Comparison of ENCODE assay signal across 16 mouse cellular contexts in the genomic region with DNA sequence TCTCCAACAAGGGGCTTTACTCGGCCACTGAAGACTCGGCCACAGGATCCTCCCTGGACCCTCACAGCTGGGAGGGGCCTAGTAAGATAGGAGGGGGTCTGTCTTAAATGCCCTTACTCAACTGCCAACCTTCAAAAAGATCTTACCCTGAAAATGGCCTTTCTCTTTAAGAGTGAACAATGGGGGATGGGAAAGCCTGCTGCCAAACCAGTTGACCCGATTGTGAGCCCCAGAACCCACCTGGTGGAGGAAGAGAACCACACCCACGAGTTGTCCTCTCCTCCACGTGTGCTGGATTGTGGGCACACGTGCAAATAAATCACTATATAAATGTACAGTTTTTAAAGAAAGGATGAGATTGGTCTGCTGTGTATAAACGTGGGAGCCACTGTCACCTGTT. TPM values are rescaled to one million over a fixed set of nuclear protein-coding genes. Genes with fewer than 3 reads are reported as not detected.
DNase-seq lines count a peak whose midpoint lies in the region; ATAC-seq lines count a peak whose summit lies in the region.
"Had no signal": no experiment of that assay in that cellular context is flagged by ENCODE, and none has a peak within 500 bp of the region (broad histone marks: within the 10 kb centered on the region; RNA-seq: fewer than 3 reads in every experiment).

No protein-coding gene starts in this region.

- peak overlapping the region; percentile 61; the same call in 1 of the 2 replicates for H3K9ac ChIP-seq in heart, embryonic 13.5 days
- H3K9ac ChIP-seq in midbrain, embryonic 16.5 days (ENCODE audit: low read depth, low read length), result no peak overlapping the region
- no peak overlapping the region for H3K9ac ChIP-seq in hindbrain, embryonic 16.5 days (ENCODE audit: low read depth, low read length)
- no peak overlapping the region for H3K9ac ChIP-seq in stomach, embryonic 14.5 days (replicated peaks; ENCODE audit: low read depth, low read length)
- H3K9ac ChIP-seq: embryonic facial prominence, embryonic 12.5 days had no signal

- H3K9me3 ChIP-seq in heart, embryonic 13.5 days, result no peaks in the 10 kb centered on the region
- H3K9me3 ChIP-seq in midbrain, embryonic 10.5 days (replicated peaks), result no peaks in the 10 kb centered on the region
- no peaks in the 10 kb centered on the region for H3K9me3 ChIP-seq in midbrain, embryonic 16.5 days (replicated peaks; ENCODE audit: control insufficient read depth, low read length, poor library complexity, severe bottlenecking)
- H3K9me3 ChIP-seq in hindbrain, embryonic 16.5 days (ENCODE audit: control insufficient read depth, low read length), result no peaks in the 10 kb centered on the region
- no peaks in the 10 kb centered on the region for H3K9me3 ChIP-seq in stomach, embryonic 14.5 days (ENCODE audit: control insufficient read depth, low read depth, low read length)
- H3K9me3 ChIP-seq: embryonic facial prominence, embryonic 12.5 days had no signal

- ATAC-seq in heart, embryonic 13.5 days (ENCODE audit: extremely low read depth, insufficient number of reproducible peaks, low FRiP score, low TSS enrichment), result no peak
- no peak for ATAC-seq in midbrain, embryonic 16.5 days
- no peak for ATAC-seq in hindbrain, embryonic 16.5 days
- ATAC-seq in stomach, embryonic 14.5 days (ENCODE audit: insufficient number of reproducible peaks, insufficient read depth, low FRiP score, low read depth), result no peak
- ATAC-seq: CD4-positive, CD25-positive, alpha-beta regulatory T cell, adult 4 months; intestine, postnatal 0 days had no signal

- H3K4me2 ChIP-seq in heart, embryonic 13.5 days, result peak overlapping the region; percentile 33; the same call in 1 of the 2 replicates
- H3K4me2 ChIP-seq in midbrain, embryonic 16.5 days (ENCODE audit: low read length), result no peak overlapping the region
- no peak overlapping the region for H3K4me2 ChIP-seq in hindbrain, embryonic 16.5 days (ENCODE audit: low read length)
- H3K4me2 ChIP-seq in stomach, embryonic 14.5 days (replicated peaks; ENCODE audit: low read depth, low read length), result no peak overlapping the region
- H3K4me2 ChIP-seq: embryonic facial prominence, embryonic 12.5 days had no signal

- H3K4me3 ChIP-seq in heart, embryonic 13.5 days, result no peak overlapping the region
- no peak overlapping the region for H3K4me3 ChIP-seq in midbrain, embryonic 10.5 days
- H3K4me3 ChIP-seq in midbrain, embryonic 16.5 days (ENCODE audit: low read depth, low read length), result no peak overlapping the region
- no peak overlapping the region for H3K4me3 ChIP-seq in hindbrain, embryonic 16.5 days (ENCODE audit: low read length)
- H3K4me3 ChIP-seq in stomach, embryonic 14.5 days (ENCODE audit: low read depth, low read length), result no peak overlapping the region
- H3K4me3 ChIP-seq: embryonic facial prominence, embryonic 12.5 days had no signal

- H3K36me3 ChIP-seq in heart, embryonic 13.5 days, result peaks cover 46% of the 10 kb centered on the region
- H3K36me3 ChIP-seq in midbrain, embryonic 10.5 days, result peaks cover 69% of the 10 kb centered on the region
- no peaks in the 10 kb centered on the region; the same call in 1 of the 2 replicates for H3K36me3 ChIP-seq in midbrain, embryonic 16.5 days (ENCODE audit: control insufficient read depth, insufficient read depth, low read length)
- peaks cover 2% of the 10 kb centered on the region for H3K36me3 ChIP-seq in hindbrain, embryonic 16.5 days (ENCODE audit: control insufficient read depth, insufficient read depth, low read length)
- peaks cover 4% of the 10 kb centered on the region for H3K36me3 ChIP-seq in stomach, embryonic 14.5 days (ENCODE audit: control insufficient read depth, insufficient read depth, low read length)

- DNase-seq in heart, postnatal 36 days, result no peak
- no peak for DNase-seq in midbrain, embryonic 10.5 days (ENCODE audit: low spot score)
- DNase-seq in ovary, postnatal 10 days (ENCODE audit: low spot score), result no peak
- no peak for DNase-seq in adrenal gland, adult (ENCODE audit: inconsistent age in 2 of 2, low spot score in 1 of 2)
- DNase-seq: cerebellum, adult 11 months; gastrocnemius, postnatal 14 days; liver; lung, postnatal 10 days; right cerebral cortex, adult 18-20 months had no signal

- intact Hi-C loops in heart, postnatal 36 days (cut with DNase I), result no loop called here

- H3K27ac ChIP-seq in heart, embryonic 13.5 days (replicated peaks), result peak overlapping the region; percentile 87
- peak overlapping the region; percentile 64; the same call in 1 of the 2 replicates for H3K27ac ChIP-seq in midbrain, embryonic 10.5 days (replicated peaks)
- H3K27ac ChIP-seq in midbrain, embryonic 16.5 days (ENCODE audit: low read length), result no peak overlapping the region; the same call in 1 of the 2 replicates
- peak overlapping the region; percentile 18 for H3K27ac ChIP-seq in hindbrain, embryonic 16.5 days (ENCODE audit: low read depth, low read length)
- H3K27ac ChIP-seq in stomach, embryonic 14.5 days (ENCODE audit: low read length), result peak overlapping the region; percentile 2; the same call in 1 of the 2 replicates

- H3K27me3 ChIP-seq in heart, embryonic 13.5 days (replicated peaks), result no peaks in the 10 kb centered on the region
- peaks cover 2% of the 10 kb centered on the region; the same call in 1 of the 2 replicates for H3K27me3 ChIP-seq in midbrain, embryonic 10.5 days (ENCODE audit: low read depth, poor library complexity, severe bottlenecking)
- H3K27me3 ChIP-seq in midbrain, embryonic 16.5 days (ENCODE audit: control insufficient read depth, insufficient read depth, low read depth, low read length), result no peaks in the 10 kb centered on the region
- no peaks in the 10 kb centered on the region for H3K27me3 ChIP-seq in hindbrain, embryonic 16.5 days (replicated peaks; ENCODE audit: control insufficient read depth, insufficient read depth, low read length)
- no peaks in the 10 kb centered on the region for H3K27me3 ChIP-seq in stomach, embryonic 14.5 days (ENCODE audit: control insufficient read depth, insufficient read depth, low read length)
- H3K27me3 ChIP-seq: embryonic facial prominence, embryonic 12.5 days had no signal

- peaks cover 55% of the 10 kb centered on the region for H3K4me1 ChIP-seq in heart, embryonic 13.5 days
- peaks cover 48% of the 10 kb centered on the region for H3K4me1 ChIP-seq in midbrain, embryonic 10.5 days
- H3K4me1 ChIP-seq in midbrain, embryonic 16.5 days (ENCODE audit: control insufficient read depth, insufficient read depth, low read length), result peaks cover 37% of the 10 kb centered on the region
- H3K4me1 ChIP-seq in hindbrain, embryonic 16.5 days (ENCODE audit: control insufficient read depth, insufficient read depth, low read depth, low read length), result peaks cover 46% of the 10 kb centered on the region
- peaks cover 28% of the 10 kb centered on the region for H3K4me1 ChIP-seq in stomach, embryonic 14.5 days (ENCODE audit: control insufficient read depth, insufficient read depth, low read length)

- WGBS in heart, embryonic 13.5 days, result 53% methylated on average over 7 of the region's 7 CpGs
- 67% methylated on average over 7 of the region's 7 CpGs for WGBS in midbrain, embryonic 10.5 days
- 63% methylated on average over 7 of the region's 7 CpGs for WGBS in midbrain, embryonic 16.5 days
- WGBS in hindbrain, embryonic 16.5 days, result 52% methylated on average over 7 of the region's 7 CpGs
- 46% methylated on average over 7 of the region's 7 CpGs for WGBS in stomach, embryonic 14.5 days

RNA-seq across cellular contexts. Expression of gene BC034090, which starts 38.9 kb away (rescaled TPM):
- polyA plus RNA-seq in heart, embryonic 13.5 days (2015; fragmentation: Nextera tagmentation; extraction: Ambion mirVana), result 7.0 and 7.6 TPM in 2 replicates
- total RNA-seq in heart, postnatal 36 days (2021), result 10 to 100 TPM; 32.0 to 34.3 TPM
- 5.2 and 7.4 TPM in 2 replicates for polyA plus RNA-seq in midbrain, embryonic 10.5 days (2016; fragmentation: Nextera tagmentation; extraction: Ambion mirVana)
- polyA plus RNA-seq in midbrain, embryonic 16.5 days (2015; fragmentation: Nextera tagmentation; extraction: Ambion mirVana), result 2.8 and 5.5 TPM in 2 replicates
- polyA plus RNA-seq in hindbrain, embryonic 16.5 days (2015; fragmentation: Nextera tagmentation; extraction: Ambion mirVana), result 6.0 and 6.1 TPM in 2 replicates
- polyA plus RNA-seq in stomach, embryonic 14.5 days (2014; fragmentation: Nextera tagmentation; extraction: Ambion mirVana), result 3.3 and 3.8 TPM in 2 replicates

RNA-seq across cellular contexts. Expression of gene Stx6, which starts 46.8 kb away (rescaled TPM):
- polyA plus RNA-seq in heart, embryonic 13.5 days (2015; fragmentation: Nextera tagmentation; extraction: Ambion mirVana), result 48.7 and 49.9 TPM in 2 replicates
- total RNA-seq in heart, postnatal 36 days (2021), result 10 to 100 TPM; 19.9 to 23.8 TPM
- polyA plus RNA-seq in midbrain, embryonic 10.5 days (2016; fragmentation: Nextera tagmentation; extraction: Ambion mirVana), result 78.2 and 92.5 TPM in 2 replicates
- 94.0 and 111 TPM in 2 replicates for polyA plus RNA-seq in midbrain, embryonic 16.5 days (2015; fragmentation: Nextera tagmentation; extraction: Ambion mirVana)
- 82.9 and 93.7 TPM in 2 replicates for polyA plus RNA-seq in hindbrain, embryonic 16.5 days (2015; fragmentation: Nextera tagmentation; extraction: Ambion mirVana)
- 80.1 and 81.7 TPM in 2 replicates for polyA plus RNA-seq in stomach, embryonic 14.5 days (2014; fragmentation: Nextera tagmentation; extraction: Ambion mirVana)

RNA-seq across cellular contexts. Expression of gene Mr1, which starts 58.7 kb away (rescaled TPM):
- 4.3 and 5.2 TPM in 2 replicates for polyA plus RNA-seq in heart, embryonic 13.5 days (2015; fragmentation: Nextera tagmentation; extraction: Ambion mirVana)
- total RNA-seq in heart, postnatal 36 days (2021), result 1 to 10 TPM; 6.4 to 8.5 TPM
- polyA plus RNA-seq in midbrain, embryonic 10.5 days (2016; fragmentation: Nextera tagmentation; extraction: Ambion mirVana), result 0.37 and 0.48 TPM in 2 replicates
- polyA plus RNA-seq in midbrain, embryonic 16.5 days (2015; fragmentation: Nextera tagmentation; extraction: Ambion mirVana), result 1.3 and 1.6 TPM in 2 replicates
- 2.1 and 2.5 TPM in 2 replicates for polyA plus RNA-seq in hindbrain, embryonic 16.5 days (2015; fragmentation: Nextera tagmentation; extraction: Ambion mirVana)
- 11.0 and 13.5 TPM in 2 replicates for polyA plus RNA-seq in stomach, embryonic 14.5 days (2014; fragmentation: Nextera tagmentation; extraction: Ambion mirVana)
